Mouse (Mus musculus) testis, adult 2 months (tissue): Measurements from ENCODE around the gene Dlg4.

ENCODE experiments used
- CTCF ChIP-seq: fragments of 200-500 bp; IDR thresholded peaks from 2 replicates; pipeline ENCODE4 v1.5.1; 2012; ENCODE audit warnings: low read depth, mild to moderate bottlenecking, inconsistent platforms, low read length, moderate library complexity; ENCODE audit not compliant: control insufficient read depth, insufficient read depth, insufficient replicate concordance
- POLR2A ChIP-seq: fragments of 200-500 bp; IDR thresholded peaks from 2 replicates; pipeline ENCODE4 v1.6.1; 2012; ENCODE audit warnings: low read depth, mild to moderate bottlenecking, inconsistent platforms, low read length, moderate library complexity; ENCODE audit not compliant: control insufficient read depth

DNA sequence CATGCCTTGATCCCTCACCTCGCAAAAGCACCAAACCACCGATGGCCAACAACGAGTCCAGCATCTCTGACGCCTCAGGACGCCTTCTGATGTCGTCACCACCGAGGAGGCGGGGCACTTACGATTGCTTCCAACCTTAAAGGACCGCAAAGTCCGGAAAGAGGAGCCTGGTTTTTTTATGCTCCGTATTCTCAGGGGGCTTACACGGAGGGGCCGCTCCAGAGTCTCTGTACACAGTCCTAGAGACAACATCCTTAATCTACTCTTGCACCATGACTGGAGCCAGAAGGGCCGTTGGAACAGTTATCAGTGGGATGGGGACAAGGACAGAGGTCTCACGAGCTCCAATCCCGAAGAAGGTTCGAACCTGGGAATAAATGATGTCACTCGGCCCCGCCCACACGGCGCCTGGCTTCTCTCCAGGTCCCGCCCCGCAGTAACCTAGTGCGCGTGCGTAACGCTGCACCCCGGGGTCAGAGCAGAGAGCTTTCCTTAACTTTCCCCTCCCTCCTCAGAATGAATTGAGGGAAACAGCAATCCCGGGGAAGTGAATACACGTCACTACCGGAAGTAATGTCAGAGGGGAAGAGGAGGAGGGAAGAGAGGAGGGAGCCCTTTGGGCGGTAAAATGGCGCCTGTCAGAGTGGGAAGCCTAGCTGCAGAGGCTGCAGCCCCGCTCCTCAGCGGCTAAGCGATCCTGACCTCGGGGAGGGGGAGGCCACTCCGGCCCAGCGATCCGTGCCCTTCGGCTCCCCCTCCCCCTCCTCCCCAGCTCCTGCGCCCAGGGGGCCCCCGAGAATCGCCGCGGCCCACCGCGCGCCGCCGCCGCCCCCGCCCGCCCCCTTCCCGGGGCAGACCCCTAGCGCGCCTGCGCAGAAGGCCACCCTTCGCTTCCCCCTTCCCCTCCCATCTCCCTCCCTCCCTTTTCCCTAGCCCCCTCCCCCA, 36.3 kb upstream of the Dlg4 start:
- no peak for TF ChIP-seq CTCF
- peak; percentile 90 for TF ChIP-seq POLR2A
